Mouse (Mus musculus): ENCODE measurements around the gene Rmdn2. TPM values are rescaled to one million over a fixed set of nuclear protein-coding genes. Genes with fewer than 3 reads are reported as not detected.

Rmdn2 gene
- polyA plus RNA-seq, 1 experiment = 4.7 TPM

DNA sequence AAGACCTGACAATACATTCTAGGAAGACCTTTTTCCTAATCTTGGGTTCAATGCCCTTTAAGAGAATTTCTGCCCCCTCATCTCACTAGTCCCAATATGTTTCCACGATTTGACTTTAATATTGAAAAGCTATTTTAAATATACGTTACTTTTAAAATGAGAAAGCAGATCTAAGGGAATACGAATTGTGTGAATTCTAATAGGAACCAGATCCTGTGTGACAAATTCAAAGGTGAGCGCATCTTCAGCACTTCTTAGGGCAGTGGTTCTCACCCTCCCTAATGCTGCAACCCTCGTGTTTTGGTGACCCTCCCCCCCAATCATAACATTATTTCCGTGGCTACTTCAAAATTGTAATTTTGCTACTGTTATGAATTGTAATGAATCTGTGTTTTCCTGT is 100.3 kb downstream of the Rmdn2 start:
- no peak for TF ChIP-seq GATA1 (IDR thresholded peaks at IDR 0.05; ENCODE audit: low read length)

DNA sequence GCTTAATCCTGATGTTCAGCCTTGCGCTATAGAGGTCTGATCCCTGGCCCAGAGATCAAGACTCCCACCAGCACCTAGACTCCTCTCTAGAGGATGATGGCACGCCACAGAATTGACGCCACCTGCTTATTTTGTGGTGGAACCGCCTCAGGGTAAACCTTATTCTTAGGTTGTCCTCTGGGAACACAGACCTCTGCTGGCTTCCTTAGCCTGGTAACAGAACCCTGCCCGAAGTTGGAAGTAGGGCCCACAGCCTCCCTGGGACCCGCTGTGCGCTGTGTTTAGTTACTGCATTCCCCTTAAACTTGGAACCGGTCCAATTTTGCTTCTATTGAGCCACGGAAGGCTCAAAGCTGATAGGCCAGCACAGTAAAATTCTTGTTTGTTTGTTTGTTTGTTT is 100.9 kb downstream of the Rmdn2 start:
- TF ChIP-seq GATA1 (IDR thresholded peaks at IDR 0.05; ENCODE audit: low read length) = no peak

DNA sequence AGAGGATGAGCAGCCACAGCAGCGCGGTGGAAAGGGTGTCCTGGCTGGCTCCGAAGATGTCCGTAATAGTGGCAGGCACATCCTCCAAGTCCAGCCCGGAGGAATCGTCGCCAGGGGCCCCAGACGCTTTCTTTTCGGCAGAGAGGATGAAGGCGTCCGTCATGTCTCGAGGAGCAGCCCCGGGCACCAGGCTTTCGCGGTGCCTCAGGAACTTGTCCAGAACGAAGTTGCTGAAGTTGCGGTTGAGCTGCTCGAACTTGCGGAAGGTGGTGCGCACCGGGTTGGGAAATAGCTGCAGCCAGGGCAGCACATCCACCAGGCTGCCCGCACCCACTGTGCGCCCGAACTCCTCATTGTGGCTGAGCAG is 101.6 kb downstream of the Rmdn2 start:
- no peak for TF ChIP-seq GATA1 (IDR thresholded peaks at IDR 0.05; ENCODE audit: low read length)

DNA sequence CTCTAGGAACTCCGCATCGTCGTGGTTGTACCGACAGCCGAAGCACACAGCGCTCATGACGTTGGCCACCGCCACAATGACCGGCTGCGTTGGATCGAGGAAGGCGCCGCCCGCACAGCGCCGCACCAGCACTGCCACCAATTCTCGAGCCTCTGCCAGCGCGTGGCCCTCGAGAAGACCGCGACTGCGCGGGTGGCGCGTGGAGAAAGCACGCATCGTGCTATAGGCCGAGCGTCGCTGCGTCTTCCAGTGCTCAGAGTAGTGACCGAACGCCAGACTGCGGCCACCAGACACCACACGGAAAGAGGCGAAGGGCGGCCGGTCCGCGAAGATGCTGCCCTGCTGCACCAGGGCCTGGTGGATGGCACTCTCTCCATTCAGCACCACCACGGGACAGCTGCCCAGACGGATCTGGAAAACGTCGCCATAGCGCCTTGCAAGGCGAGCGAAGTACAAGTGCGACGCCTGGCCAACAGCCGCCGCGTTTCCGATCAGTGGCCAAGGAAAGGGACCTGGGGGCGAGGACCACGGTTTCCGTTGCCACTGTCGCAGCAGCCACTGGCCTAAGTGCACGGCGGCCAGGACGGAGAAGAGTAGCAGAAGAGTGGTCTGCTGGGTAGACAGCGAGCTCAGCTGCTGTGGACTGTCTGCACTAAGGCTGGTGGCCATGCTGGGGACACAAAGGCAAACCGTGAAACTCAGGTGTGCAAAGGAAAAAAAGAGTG is 102.1 kb downstream of the Rmdn2 start:
- TF ChIP-seq GATA1 (IDR thresholded peaks at IDR 0.05; ENCODE audit: low read length) = no peak

DNA sequence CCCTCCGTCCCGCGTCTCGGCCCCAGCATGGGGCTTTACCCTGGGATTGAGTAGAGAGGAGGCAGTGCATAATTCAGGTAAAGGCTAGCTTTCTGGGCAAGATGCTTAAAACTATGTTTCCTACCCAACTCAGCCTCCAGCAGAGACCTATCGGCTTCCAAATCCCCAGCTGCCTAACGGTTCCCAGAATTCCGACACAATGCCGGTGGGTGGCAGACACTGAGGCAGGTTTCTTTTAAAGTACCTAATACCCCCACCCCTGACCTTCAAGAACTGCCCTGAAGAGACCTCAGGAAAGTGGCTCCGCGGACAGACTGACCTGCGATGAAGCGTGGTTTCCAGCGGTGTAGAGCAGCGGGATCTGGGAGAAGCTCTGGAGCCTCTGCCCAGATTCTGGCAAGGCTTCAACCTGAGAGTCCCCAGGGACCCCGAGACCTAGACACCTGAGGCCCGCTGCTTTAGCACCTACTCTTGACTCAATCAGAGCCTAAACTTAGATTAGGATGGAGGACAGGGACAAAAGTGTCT is 102.8 kb downstream of the Rmdn2 start:
- no peak for TF ChIP-seq GATA1 (IDR thresholded peaks at IDR 0.05; ENCODE audit: low read length)

DNA sequence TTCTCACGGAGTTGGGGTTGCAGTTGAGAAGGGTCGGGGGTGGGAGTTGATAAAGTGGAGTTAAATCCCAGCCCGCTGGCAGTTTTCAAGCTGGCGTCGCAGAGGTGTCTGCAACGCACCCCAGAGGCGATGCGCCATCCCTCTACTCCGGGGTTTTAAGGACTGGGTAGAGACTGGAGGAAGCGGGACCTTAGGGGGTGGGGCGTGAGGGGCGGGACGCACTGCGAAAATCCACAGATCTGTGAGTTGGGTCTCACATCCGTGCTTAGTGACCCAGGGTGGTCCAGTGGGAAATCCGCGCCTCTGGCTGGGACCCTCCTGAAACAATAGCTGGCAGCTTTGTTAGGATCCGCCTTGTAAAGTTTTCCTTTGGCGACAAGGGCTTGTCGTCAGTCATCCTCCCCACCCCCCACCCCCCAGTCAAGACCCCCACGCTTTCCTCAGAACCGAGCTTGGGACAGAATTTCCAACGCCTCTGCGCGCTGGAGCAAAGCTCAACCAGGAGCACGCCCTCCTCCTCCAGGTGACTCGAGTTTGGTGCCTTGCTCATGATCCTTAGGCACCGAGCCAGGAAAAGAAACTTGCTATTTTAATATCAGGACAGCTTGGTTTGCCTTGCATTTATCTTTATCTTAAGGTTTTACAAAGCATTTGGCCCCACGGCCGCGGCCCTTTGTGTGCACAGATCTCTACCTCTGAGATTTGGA is 103.4 kb downstream of the Rmdn2 start, which contains the start of gene Cyp1b1:
TSS of gene Cyp1b1 (minus strand) at position 131 of the 707 bp plus-strand sequence.
- no peak for TF ChIP-seq GATA1 (IDR thresholded peaks at IDR 0.05; ENCODE audit: low read length)

DNA sequence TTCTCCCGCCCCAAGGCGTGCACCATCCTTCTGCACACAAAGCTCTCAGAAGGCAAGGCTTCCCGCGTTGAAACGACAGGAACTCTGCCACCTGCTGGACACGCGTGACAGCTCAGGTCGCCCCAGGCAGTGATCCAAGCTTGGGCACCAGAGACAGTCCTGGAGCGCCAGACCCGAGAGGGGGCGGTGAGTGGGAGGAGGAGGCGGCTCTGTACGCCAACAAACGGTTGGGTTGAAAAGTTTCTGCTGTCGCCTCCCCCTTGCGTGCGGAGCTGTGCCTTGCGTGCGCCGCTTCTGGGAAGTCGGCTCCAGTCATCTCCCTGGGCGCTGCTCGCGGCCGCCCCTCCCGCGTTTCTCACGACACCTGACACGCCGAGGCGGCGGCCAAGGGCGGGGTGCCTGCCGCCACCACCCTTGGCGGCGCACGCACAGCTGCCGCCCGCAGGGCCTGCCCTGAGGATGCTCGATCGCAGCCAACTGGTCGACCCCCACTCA is 104.0 kb downstream of the Rmdn2 start:
- no peak for TF ChIP-seq GATA1 (IDR thresholded peaks at IDR 0.05; ENCODE audit: low read length)

DNA sequence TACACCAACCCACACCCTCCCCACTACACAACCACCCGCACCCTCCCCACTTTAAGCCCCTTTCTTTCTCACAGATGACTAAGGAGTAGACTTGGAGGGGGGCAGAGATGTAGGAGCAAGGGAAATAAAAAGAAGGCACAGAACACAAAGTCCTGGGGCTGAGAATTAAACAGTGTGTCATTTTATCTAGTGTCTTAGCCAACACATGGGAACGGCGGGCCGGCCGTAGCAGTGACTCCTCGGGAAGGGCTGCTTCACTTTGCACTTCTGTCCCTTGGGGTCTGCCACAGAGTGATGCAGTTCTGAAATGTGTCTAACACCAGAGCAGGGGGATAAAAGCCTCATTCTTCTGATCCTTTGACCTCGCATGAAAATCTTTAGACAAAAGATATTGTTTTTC is 109.0 kb downstream of the Rmdn2 start:
- no peak for TF ChIP-seq GATA1 (IDR thresholded peaks at IDR 0.05; ENCODE audit: low read length)

DNA sequence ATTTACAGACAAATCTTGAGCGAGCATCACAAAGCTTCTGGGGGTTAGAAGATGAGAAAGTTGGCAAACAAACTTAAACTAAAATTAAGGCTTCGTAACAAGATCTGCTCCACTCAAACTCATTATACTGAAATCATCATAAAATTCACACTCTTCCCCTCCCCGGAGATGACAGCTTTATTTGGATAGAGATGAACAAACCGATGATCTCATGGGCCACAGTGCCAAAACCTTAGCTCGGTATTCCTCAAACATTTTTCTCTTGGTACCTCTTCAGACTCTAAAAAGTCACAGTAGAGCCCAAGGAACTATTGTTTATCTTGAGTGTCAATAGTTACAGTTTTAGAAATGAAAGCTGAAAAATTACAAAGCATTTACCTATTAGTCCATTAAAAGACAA is 115.0 kb downstream of the Rmdn2 start:
- TF ChIP-seq GATA1 (IDR thresholded peaks at IDR 0.05; ENCODE audit: low read length) = no peak

DNA sequence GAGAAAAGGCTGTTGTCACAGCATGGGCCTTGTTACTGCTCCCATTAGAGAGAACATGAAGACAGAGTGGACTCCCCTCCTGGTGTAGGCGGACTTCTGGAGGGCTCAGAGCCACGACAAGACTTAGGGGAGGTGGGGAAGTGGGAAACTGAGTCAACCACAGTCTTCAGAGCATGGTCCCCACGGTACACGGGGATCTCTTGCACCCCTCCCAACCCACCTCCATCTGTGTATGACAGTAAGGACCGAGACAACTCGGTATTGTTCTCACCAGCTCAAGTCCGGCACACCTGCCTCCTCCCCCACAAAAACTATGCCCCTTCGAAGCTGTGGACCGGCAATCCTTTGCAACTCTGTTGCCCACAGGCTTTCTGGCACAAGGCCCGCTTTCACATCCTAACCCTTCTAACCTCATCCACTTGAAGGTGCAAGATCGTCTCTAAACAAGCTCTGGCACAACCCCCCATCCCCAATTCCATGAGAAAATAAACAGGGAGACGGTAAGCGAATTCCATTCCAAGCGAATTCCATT is 116.5 kb downstream of the Rmdn2 start:
- TF ChIP-seq GATA1 (IDR thresholded peaks at IDR 0.05; ENCODE audit: low read length) = no peak

DNA sequence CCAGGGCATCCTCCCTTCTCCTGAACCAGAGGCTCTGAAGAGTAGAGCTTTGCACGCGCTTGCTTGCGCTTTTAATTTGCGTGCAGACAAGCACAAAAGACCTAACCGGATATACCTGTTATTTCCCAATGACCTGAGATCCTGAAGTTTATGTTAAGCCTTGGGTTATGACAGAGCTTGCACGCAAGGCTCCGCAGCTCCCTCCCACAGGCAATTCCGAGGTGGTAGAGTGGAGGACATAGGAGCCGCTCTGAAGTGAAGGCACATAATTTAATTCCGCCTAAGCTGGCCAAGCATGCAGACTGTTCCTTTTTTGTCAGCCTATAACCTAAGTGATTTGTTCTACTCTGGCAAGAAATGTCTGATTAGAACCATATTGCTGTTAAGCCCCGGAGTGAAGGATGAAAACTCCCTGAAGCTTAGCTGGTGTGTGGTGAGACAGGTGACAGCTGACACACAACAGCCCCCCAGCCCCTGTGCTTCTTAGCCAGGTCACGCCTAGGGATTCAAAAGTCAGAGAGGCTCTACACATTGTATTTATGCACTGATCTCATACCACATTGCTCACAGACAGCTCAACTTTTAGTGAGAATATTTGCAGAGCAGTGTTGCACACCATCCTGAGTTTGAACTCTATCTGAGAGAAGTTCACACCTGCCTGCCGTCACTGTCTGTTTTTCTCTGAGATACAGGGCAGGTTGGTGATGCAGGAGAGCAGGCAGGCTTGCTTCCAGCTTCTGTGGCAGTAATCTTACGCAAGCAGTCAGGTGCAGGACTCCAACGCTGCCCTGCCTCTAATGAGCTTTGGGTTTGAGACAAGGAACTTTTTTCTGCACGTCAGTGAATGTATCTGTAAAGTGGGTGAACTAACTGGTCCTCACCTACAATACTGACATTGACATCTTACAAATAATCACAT is 117.2 kb downstream of the Rmdn2 start:
- TF ChIP-seq GATA1 (IDR thresholded peaks at IDR 0.05; ENCODE audit: low read length) = no peak

DNA sequence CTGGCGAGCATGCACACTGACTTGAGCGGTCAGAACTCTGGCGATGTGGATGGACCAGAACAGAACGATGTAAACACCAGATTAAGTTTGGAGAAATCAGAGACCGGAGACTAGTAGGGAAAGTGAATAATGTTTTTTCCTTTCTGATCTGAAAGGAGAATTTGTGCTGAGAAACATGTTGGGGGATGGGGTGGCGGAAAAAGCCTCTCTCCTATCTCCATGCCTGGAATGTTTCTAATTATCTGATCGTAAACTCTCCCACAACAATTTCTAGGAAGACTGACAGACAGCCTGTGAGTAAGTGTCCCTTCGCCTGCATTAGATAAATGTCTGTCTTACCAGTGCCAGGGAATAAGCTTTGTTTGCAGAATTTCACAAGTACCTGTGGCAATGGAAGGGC is 119.3 kb downstream of the Rmdn2 start:
- no peak for TF ChIP-seq GATA1 (IDR thresholded peaks at IDR 0.05; ENCODE audit: low read length)

DNA sequence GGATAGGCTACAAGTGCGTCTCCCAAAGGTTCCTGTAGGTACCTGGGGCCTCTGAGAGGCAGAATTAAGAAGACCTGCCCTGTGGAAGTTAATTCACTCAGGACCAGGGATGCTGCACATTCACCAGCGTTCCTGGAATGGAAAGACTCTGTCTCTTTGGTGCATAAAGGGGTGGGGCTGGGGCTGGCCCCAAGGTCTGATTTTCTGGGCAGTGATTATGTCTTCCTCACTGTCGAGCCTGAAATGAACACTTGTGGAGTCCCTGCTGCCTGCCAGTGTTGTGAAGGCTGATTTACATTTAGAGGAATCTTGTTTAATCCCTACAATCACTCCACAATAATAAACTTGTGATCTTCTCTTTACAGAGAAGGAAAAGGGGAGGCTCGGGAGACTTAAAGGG is 121.4 kb downstream of the Rmdn2 start:
- TF ChIP-seq GATA1 (IDR thresholded peaks at IDR 0.05; ENCODE audit: low read length) = no peak

DNA sequence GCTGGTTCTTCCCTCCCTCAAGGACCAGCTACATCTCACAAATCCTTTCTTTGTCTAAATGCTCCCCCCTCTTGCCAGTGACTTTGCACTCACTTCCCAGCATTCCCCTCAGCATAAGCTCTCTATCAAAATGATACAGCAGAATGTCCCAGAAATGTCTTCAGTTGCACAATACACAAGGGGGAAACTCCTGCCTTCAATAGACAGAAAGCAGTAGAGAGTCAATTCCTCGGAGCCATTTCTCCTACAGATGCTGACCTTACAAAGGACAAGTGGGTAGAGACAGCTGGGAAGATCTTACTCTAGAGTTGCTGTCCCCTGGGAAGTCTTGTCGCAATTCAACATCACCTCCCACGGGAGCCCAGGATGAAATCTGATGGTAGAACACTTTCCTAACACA is 125.9 kb downstream of the Rmdn2 start:
- TF ChIP-seq GATA1 (IDR thresholded peaks at IDR 0.05; ENCODE audit: low read length) = no peak

DNA sequence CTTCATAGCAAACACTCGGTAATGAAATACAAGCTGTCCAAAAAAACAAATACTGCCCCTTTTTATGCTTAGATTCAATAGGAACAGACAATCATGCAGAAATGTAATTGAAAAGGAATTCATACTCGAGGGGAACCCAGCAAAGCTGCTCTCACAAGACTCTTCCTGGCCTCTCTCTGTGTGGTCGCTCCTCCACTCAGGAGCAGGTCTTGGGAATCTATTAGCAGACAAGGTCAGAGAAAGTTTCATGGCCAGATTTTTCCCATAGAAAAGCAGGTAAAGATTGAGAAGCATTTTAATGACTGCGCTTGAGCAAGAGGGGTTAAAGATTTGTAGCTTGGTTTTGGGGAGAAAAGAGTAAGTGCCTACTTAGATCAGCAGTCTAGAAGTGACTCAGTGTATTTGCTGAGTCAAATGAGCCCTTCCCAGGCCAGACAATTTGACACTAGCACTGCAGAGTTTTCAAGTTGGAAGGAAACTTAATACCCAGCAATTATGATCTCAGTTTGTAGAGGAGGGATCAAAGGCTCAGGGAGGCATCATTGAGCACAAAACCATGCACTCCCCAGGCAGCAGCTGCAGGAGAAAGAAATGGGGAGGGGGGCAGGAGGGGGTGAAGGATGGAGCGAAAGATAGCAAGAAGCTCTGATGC is 127.3 kb downstream of the Rmdn2 start:
- TF ChIP-seq GATA1 (IDR thresholded peaks at IDR 0.05; ENCODE audit: low read length) = no peak

Measured in G1E-ER4 (cell line).